Mouse (Mus musculus) mammary gland, adult 2 months (tissue): ENCODE results near the gene Iqsec1. TPM values are rescaled to one million over a fixed set of nuclear protein-coding genes. Genes with fewer than 3 reads are reported as not detected.

Source experiments
- polyA plus RNA-seq: library from polyadenylated mRNA; depleted of rRNA; stranded (reverse); fragments of >200 nt; gene quantifications from 2 replicates; pipeline ENCODE4 v1.2.3, GENCODE M21; 2012; ENCODE audit warnings: low replicate concordance; rRNA removed

Gene Iqsec1
- polyA plus RNA-seq = 136 and 374 TPM in 2 replicates

GRCm38 (mm10) chr6:90988648-90989317 lies at the start of gene Iqsec1:
Gene Iqsec1, minus strand, starts transcription at chr6:90988685.

Other genes with a start within 250 kb of the Iqsec1 start
- gene Nup210, start 128.1 kb upstream of the Iqsec1 start, polyA plus RNA-seq = 28.8 and 83.0 TPM in 2 replicates
- gene Hdac11, start 168.0 kb upstream of the Iqsec1 start, polyA plus RNA-seq = 39.8 and 49.6 TPM in 2 replicates
- gene Fbln2, start 223.8 kb upstream of the Iqsec1 start, polyA plus RNA-seq = 175 and 196 TPM in 2 replicates